Mouse (Mus musculus) adrenal gland, adult 18-20 months (tissue): ENCODE results near the gene Itih2. TPM values are rescaled to one million over a fixed set of nuclear protein-coding genes. Genes with fewer than 3 reads are reported as not detected.

Experiments used
- DNase-seq, 2 experiments: peaks; one replicate each; pipeline ENCODE4 v3.0.0; 2021 to 2022; ENCODE audit warnings: low spot score in 2 of 2
- long read RNA-seq, 2 experiments: library from polyadenylated mRNA; stranded (forward); transcript quantifications; one replicate each; pipeline ENCODE4 v2.0.0; 2021
- total RNA-seq, 2 experiments: library from RNA; stranded (reverse); gene quantifications; 1 replicate in 1 of 2; 2 replicates in 1 of 2; pipeline ENCODE4 v1.2.3; 2021

The Itih2 gene
- total RNA-seq: 1 to 10 TPM; 7.5 to 8.9 TPM
- long read RNA-seq, experiment 1, partial matches to known transcripts: 0 of 1 reads
- long read RNA-seq, experiment 1, other reads (novel, unspliced or antisense): 0 of 1 reads
- long read RNA-seq, experiment 2, transcript Itih2-201 (21 exons, 3,100 nt): major isoform, 6 of 10 reads
- long read RNA-seq, experiment 2, partial matches to known transcripts: 2 of 10 reads
- long read RNA-seq, experiment 2, other reads (novel, unspliced or antisense): 2 of 10 reads

DNA sequence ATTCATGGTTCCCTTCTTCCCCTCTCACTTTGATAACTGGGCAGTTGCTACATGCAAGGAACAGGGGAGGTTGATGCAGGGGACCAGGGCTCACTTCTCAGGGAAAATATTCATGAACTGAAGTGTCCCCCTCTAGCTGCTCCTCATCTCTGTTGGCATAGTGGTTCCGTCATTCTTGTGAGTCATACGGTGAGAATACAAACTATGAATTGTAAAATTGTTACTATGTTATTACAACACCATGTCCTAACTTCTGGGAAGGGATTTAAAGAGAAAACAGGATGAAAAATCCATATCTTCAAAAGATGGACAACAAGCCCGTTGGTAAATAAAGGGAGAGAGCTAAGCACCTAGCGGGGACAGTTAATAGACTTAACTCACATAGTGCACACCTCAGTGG is at the start of gene Itih2:
TSS of gene Itih2 (minus strand) at position 101 of the 400 bp plus-strand sequence.
- no peak for DNase-seq

DNA sequence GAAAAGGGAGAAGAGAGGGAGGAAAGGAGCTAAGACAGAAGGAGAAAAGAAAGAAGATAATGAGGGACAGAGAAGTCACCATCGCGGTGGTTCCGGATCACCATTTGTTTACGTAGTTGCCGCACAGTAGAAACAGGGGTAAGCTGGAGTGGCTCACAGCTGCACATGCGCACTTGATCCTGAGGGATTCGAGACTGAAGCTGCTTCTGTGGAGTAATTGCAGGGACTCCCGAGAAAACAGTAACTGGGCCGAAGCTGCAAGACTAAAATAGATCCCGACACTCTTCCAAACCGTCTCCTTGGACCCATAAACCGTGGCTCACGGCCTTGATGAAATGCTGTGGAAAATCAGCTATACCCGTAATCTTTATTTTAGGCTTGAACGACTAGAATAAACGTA is 38.8 kb upstream of the Itih2 start:
- DNase-seq: no peak

DNA sequence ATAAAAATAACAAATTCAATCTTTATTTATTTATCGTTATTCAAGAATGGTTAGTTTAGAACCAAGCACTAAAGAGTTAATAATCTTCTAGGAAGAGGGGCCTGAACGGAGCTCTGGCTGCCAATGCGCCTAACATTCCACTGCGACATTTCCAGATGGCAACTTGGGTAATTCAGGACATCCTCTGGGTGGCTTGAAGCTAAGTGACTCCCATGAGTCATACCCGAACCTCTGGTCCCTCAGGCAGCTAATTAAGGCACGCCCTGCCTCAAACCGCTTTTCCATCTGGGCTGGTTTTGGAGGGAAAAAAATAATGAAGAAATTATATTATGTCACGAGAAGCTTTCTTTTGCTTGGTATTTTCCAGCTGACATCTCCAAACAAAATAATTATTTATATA is 36.8 kb upstream of the Itih2 start:
- no peak for DNase-seq

DNA sequence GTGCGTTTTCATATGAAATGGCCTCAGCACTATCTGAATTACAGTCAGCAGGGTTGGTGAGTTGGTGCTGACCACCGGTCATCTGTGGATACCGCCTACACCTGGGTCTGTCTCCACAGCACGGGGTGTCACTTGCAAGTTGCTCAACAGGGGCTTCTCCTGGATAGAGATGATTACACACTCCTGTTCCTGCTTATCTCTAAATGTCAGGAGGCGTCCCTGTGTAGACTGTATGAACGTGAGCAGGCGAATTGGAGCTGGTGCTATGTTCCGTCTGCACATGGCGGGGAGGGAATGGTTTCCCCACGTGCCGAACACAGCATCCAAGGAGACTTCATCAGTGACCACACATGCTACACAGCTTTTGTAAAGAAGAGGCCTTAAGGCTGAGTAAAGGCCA is 36.1 kb upstream of the Itih2 start:
- DNase-seq: no peak

- no peak for DNase-seq
Observed at GRCm38 (mm10) chr2:10166635-10167034, 35.4 kb upstream of the Itih2 start.

- DNase-seq: no peak
Observed at GRCm38 (mm10) chr2:10162011-10162410, 30.8 kb upstream of the Itih2 start.

GRCm38 (mm10) chr2:10157184-10157583 is 26.0 kb upstream of the Itih2 start:
- DNase-seq: no peak

- peak in 1 of 2 experiments; percentile 36 for DNase-seq
Observed at GRCm38 (mm10) chr2:10153201-10154075, 22.2 kb upstream of the Itih2 start, which contains the start of gene Itih5. Gene Itih5 (plus strand): TSS chr2:10153571.

DNA sequence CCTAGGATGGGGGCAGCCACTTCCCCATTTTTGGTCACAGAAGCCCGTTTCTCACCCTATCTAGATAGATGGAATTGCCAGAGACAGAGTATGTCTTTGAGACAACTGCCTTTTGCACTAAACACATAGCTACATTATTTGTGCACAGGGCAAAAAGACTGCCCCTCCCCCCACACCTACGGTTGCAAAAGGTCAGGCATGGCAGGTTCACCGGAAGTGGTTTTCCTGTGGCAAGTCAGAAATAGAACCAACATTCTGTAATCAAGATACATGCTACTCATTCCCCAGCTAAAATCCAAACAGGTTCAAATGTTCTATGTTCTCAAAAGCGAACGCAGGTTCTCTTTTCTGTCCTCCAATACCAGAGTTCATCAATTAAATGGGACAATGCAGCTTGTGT is 21.4 kb upstream of the Itih2 start:
- DNase-seq: no peak

- DNase-seq: no peak
Observed at GRCm38 (mm10) chr2:10147176-10147575, 16.0 kb upstream of the Itih2 start.

- no peak for DNase-seq
Observed at GRCm38 (mm10) chr2:10145514-10145913, 14.3 kb upstream of the Itih2 start.

DNA sequence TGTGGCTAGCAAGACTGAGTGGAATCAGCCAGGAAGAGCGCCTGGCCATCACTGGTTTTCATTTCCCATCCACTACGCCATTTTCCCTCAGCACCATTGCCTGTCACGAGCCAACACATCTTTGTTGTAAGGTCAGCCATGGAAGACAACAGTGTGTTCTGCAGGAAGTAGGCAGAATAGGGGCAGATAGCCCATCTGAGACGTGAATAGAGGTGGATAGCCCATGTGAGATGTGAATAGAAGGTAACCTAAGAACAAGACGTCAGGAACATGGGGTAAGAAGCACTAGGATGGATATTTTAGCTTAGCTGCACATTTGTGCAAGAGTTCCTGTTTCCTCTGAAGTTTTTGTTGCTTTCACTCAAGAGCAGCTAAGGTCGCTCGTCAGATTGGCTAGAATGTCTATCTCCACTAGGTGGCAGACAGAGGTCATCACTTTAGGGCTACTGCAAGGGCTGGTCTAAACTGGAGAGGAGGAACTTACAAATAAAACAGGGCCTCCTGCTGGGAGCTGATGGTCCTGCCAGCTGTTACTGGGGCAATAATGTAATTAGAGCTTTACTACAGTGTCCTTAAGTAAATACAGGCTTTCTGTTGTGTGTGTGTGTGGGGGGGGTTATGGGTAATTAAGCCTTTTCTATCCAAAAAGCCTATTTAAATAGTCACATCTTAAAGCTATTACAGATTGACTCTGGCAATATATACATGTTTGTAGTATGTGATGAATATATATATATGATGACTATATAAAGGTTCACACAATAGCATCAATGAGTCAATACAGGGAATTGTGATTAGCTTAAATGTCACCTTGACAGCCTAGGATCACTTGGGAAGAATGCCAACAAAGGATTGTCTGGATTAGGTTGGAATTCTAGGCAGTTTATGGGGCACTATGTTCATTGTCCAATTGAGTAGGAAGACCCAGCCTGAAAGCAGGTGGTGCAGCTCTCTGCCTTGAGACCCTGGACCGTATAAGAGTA is 11.6 kb upstream of the Itih2 start:
- peak; percentile 32 to 39 for DNase-seq

DNA sequence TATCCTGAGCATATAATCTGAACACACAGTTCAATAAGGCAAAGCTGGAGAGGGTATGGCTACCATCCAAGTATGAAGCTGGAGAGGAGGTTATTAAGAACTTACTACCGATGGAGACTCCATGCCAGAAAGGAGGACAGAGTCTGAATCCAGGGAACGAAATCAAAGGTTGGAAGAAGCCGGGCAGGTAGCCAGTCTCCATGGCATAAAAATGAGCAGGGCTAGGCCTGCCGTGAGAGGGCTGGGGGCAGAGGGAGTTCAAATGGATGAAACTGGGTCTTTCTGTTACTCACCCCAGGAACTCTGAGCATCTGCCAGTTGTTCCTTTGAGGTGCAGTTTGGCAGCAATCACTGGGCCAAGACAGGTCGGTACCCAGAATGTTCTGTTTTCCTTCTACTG is 9.3 kb upstream of the Itih2 start:
- no peak for DNase-seq

DNA sequence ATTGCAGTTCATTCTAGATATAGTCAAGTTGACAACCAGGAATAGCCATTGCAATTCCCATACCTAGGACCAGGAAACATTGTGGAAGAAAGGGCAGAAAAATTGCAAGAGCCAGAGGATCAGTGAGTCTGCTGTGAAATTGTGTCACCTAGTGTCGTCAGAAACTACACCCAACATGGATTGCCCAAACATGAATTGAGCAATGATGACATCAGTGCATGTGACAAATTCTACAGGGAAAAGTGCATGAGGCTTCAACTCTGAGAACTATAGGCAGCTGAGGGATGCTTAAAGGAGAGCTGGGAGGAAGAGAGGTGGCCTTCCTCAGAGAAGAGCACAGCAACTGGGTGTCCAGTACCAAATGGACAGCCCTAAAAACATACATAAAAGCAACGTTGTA is 6.1 kb upstream of the Itih2 start:
- no peak for DNase-seq

DNA sequence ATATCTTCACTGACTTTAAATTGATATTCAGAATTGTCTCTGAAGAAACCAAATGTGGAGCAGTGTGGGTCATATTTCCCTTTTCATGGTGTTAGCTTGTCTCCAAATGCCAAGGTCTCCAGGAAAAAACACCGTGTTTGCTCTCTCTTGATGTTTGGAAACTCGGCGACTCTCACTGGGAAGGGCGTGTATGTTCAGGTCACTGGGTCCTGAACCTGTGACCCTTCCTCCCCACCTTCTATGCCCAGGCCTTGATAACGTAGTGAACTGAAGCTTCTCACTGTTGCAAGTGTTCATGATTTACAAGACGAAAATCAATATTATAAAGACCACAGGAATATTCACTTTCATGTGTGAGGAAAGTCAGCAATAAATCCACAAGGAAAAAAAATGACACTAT is 2.7 kb upstream of the Itih2 start:
- no peak for DNase-seq

DNA sequence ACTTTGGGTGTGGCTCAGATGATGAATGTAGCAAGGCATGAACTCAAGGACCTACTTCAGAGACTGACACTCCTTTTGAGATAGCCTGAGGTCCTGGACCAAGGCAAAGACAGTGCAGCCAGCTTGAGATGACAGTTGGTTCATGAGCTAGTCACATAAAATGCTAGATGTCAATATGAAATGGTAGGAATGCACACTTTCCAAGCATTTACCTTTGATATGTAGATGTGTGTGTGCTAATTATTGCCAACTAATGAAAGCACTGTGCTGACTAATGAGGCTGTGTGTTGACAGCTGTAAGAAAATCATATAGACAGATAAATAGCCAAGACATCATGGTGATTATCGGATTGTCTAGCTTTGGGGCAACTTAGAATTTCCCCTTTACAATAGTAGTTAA is 932 bp upstream of the Itih2 start:
- DNase-seq: no peak

DNA sequence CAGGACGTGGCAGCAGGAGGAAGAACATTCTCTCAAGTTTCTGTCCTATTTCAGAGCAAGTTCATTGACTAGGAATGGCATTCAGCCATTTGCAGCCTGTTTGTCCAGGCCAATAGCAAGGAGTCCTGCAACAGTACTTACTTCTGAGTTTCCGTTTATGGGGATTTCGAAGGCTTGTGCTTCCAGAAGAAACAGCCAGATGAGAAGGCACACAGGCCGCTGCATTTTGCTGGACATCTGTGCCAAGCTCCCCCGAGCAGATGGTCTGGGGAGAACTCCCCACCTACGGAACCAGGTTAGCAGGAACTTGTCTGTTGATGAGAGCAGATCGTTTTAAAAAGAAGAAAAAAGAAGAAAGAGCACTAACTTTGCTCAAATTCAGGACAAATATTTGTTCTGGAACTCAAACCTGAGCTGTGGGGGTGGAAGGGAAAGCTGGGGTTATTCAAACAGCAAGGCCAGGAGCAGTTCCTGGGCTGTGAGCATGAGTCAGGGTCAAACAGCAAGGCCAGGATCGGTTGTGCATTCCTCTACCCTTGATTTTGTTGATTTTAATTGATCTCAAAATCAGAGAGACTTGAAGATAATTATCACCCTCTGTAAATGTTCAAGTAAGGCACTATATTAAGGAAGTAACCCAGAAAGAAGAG is 730 bp downstream of the Itih2 start:
- DNase-seq: no peak

DNA sequence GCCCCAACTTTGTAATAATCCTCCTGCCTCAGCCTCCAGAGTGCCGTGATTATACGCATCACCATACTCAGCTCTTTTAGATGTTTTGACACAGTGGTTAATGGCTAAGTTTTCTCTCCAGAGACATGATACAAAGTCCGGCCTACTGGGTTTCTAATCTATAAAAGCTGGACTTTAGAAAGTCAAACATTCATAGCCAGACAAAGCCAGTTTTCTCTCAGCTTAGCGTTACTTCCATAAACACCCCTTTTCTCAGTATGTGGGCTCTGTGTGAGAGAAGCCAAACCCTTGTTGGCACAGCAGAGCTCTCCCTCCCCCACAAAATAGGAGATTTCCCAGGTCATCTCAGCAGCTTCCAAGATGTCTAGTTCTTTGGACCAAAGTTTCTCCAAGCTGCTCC is 2.6 kb downstream of the Itih2 start:
- no peak for DNase-seq

DNA sequence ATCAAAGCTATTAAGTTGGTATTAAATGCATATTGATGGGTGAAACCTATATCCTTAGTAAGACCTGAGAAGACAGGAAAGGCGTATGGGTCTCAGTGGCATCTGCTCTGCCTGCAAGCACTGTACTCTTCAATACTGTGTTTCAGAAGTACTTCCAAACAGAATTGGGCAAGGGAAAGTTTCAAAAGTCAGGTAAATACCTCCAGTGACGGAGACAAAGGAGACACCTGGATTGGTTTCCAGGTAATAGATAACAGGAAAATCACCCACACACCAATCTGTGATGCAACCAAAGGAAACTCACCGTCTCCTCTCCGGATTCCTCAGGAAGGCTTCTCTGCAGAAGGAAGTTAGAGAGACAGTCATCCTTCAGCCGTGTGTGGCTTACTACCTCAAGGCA is 3.7 kb downstream of the Itih2 start:
- no peak for DNase-seq

- DNase-seq: no peak
Observed at GRCm38 (mm10) chr2:10126122-10126521, 5.1 kb downstream of the Itih2 start.

GRCm38 (mm10) chr2:10121826-10122225 is 9.4 kb downstream of the Itih2 start:
- no peak for DNase-seq
